Mouse (Mus musculus) layer of hippocampus, adult 2 months (tissue): ENCODE results near the gene Trit1. TPM values are rescaled to one million over a fixed set of nuclear protein-coding genes. Genes with fewer than 3 reads are reported as not detected.

Experiments
- DNase-seq, 2 experiments: peaks; one replicate each; pipeline ENCODE4 v3.0.0; 2022; ENCODE audit warnings: low spot score in 2 of 2
- H3K27ac ChIP-seq: fragments of 200-600 bp; 2 replicates; pipeline ENCODE4 v1.8.1; 2022
- H3K4me3 ChIP-seq: fragments of 200-600 bp; 2 replicates; pipeline ENCODE4 v1.8.1; 2022; ENCODE audit warnings: mild to moderate bottlenecking
- CTCF ChIP-seq: fragments of 200-600 bp; conservative IDR thresholded peaks from 2 replicates; pipeline ENCODE4 v1.8.1; 2022; ENCODE audit warnings: antibody characterized with exemption, mild to moderate bottlenecking, moderate library complexity
- long read RNA-seq, 2 experiments: library from polyadenylated mRNA; stranded (forward); transcript quantifications; one replicate each; pipeline ENCODE4 v2.0.0; 2021; ENCODE audit warnings: borderline mapping rate in 2 of 2
- total RNA-seq, 2 experiments: library from RNA; stranded (reverse); gene quantifications; 2 replicates each; pipeline ENCODE4 v1.2.3; 2021

Trit1 gene
- total RNA-seq, result 10 to 100 TPM; 27.5 to 29.4 TPM
- long read RNA-seq, experiment 1, transcript Trit1-201 (11 exons, 2,074 nt), result major isoform, 6 of 19 reads
- long read RNA-seq, experiment 1, partial matches to known transcripts, result 2 of 19 reads
- long read RNA-seq, experiment 1, other reads (novel, unspliced or antisense), result 9 of 19 reads
- long read RNA-seq, experiment 2, transcript Trit1-201 (11 exons, 2,074 nt), result major isoform, 5 of 12 reads
- long read RNA-seq, experiment 2, partial matches to known transcripts, result 0 of 12 reads
- long read RNA-seq, experiment 2, other reads (novel, unspliced or antisense), result 7 of 12 reads

DNA sequence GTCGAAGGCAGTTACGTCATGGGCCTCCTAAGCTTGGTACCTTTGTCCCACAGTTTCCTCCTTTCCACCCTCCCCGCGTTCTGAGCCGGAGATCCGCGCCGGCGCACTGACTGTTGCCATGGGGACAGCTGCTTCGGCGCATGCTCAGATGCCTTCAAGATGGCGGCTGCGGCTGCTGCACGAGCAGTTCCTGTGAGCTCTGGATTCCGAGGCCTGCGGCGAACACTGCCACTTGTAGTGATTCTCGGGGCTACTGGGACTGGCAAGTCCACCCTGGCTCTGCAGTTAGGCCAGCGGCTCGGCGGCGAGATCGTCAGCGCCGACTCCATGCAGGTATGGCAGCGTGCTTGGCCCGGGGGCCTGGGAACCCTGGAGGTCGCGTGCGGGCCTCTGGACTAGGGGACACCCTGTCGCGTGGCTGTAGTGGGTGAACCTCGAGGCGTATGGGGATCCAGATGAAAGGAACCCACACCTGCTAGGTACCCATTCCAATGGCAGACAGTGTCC lies at the start of gene Trit1:
TSS of gene Trit1 (plus strand) at position 147 of the 507 bp plus-strand sequence.
- Histone ChIP-seq H3K27ac (peak within 1 kb of the TSS; percentile 98), H3K4me3 (peak within 1 kb of the TSS; percentile 79)
- TF ChIP-seq CTCF, result no peak
- peak; percentile 95 to 96 for DNase-seq

DNA sequence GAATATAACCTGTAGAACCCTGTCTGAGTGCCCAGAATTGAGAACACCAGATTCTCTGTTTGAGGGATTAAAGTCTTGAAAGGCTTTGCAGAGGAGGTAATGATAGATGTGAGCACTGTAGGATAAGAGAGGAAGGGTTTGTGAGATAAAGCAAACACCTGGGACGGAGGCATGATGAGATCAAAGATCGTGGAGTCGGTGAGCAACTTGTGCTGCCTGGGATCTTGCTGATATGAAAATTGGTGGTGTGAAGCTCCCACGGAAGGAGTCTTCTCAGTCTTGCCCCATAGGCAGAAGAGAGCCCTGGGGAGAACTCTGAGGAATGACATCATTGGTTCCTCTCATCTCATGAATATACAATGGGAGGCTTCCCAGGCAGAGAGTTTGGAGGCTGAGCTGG lies 48.3 kb upstream of the Trit1 start:
- no peak for TF ChIP-seq CTCF
- H3K27ac ChIP-seq, result no peak overlapping the region
- no peak overlapping the region for H3K4me3 ChIP-seq
- no peak for DNase-seq

DNA sequence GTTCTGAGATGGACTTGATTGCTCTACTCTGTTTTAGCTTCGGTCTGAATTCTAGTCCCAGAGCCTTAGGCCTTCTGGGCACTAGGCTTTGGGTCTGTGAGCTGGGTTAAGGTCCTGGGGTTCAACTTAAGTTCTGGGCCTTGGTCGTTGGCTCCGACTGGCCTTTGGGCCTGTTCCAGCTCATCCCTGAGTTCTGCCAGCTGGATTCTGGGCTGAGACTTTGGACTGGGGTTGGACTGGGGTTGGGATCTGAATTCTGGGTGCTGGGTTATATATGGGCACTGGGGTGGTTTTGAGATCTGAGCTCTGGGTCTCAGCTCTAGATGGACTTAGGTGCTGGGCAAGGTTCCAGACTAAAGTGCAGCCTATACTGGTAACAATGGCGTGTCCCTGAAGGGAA lies 45.2 kb upstream of the Trit1 start:
- no peak overlapping the region for H3K4me3 ChIP-seq
- DNase-seq, result no peak
- TF ChIP-seq CTCF, result no peak
- no peak overlapping the region for H3K27ac ChIP-seq

DNA sequence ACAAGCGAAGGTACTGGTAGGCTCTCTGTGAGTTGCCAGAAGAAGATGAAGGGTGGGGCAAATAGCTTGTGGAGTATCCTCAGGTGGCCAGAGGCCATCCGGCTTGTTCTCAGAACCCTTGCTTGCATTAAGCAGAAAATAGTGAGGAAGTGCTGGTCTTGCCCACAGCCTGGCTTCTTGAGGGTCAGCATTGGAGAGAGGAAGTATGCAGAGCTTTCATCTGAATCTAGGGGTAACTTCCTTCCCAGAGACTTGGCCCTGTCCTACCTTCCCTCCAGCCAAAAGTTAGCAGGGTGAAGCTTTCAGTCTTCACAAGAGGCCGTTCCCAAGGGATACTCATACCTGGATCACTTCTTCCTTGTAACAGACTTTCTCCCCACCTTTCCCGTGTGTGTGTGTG lies 44.8 kb upstream of the Trit1 start:
- no peak for DNase-seq
- Histone ChIP-seq H3K27ac (no peak overlapping the region), H3K4me3 (no peak overlapping the region)
- no peak for TF ChIP-seq CTCF

DNA sequence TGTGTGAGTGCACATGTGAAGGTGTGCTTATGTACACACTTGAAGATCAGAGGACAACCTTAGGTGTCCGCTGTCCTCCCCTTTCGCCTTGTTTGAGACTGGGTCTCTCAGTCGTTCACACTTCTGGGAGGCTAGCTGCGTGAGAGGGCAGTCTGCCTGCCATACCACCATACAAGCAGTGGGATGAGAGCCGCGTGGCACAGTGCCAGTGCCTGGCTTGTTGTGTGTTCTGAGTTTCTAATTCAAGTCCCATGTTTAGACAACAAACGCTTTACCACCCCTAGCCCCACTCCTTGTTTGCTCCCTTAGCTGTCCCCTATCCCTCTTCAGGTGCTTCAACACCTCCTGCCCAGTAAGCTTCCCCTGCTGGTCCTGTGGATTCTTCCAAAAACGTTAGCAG lies 44.3 kb upstream of the Trit1 start:
- Histone ChIP-seq H3K27ac (no peak overlapping the region), H3K4me3 (no peak overlapping the region)
- no peak for TF ChIP-seq CTCF
- no peak for DNase-seq

DNA sequence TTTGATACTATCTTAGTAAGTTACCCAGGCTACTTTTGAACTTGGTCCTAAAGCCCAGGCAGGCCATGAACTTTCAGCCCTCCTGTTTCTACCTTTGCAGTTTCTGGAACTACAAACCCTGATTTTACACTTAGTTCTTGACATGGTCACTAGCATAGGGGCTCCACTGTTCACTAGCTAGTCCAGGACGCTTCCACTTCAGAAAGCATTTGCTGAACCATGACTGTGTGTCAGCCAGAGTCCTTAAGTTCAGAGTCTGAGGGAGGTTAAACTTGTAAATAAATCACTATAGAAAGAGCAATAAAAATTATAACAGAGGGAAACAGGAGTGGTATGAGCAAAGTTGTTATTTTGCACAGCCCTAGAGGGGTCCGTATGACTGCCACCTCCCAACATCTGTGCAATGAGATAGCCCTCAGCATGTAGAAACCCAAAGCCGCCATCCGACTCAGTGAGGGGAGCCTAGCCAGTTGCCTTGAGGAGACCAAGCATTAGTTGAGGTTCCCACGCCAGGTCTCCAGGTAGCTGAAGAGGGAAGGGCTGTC lies 41.3 kb upstream of the Trit1 start:
- H3K27ac ChIP-seq, result no peak overlapping the region
- TF ChIP-seq CTCF, result no peak
- H3K4me3 ChIP-seq, result no peak overlapping the region
- DNase-seq, result no peak

DNA sequence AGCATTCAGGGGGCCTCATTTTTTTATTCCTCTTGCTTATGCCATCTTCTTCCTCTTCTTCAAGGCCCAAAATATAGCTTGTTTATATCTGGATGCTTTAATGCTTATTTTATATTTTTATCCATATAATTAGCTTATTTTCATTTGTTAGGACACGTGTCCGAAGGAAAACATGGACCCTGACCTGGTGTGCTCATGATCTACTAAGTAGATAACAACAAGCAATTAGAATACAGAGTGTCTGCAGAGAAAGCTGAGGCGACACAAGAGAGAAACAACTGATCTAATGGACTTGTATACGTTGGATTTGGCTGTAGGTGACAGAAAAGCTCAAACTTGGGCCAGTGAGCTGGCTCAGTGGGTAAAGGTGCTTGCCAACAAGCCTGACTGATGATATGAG lies 39.5 kb upstream of the Trit1 start:
- no peak overlapping the region for H3K4me3 ChIP-seq
- TF ChIP-seq CTCF, result no peak
- no peak for DNase-seq
- H3K27ac ChIP-seq, result no peak overlapping the region

DNA sequence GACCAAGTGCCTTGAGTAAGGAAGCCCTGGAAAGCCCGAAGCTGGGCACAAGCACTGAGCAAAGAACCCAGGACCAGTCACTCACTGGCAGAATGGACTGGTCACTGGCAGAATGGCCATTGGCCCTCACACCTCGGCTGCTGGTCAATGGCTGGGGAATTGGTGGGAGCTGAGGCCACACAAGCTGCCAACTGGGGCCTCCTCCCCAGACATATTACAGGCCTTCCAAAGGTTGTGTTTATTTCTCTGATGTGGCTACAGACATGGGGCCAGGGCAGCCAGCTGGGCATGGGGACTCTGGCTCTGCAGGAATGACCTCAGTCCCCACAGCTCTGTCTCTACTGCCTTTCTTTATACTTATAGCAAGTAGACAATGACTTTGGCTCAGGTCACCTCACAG lies 37.5 kb upstream of the Trit1 start:
- DNase-seq, result no peak
- no peak for TF ChIP-seq CTCF
- H3K27ac ChIP-seq, result no peak overlapping the region
- no peak overlapping the region for H3K4me3 ChIP-seq

DNA sequence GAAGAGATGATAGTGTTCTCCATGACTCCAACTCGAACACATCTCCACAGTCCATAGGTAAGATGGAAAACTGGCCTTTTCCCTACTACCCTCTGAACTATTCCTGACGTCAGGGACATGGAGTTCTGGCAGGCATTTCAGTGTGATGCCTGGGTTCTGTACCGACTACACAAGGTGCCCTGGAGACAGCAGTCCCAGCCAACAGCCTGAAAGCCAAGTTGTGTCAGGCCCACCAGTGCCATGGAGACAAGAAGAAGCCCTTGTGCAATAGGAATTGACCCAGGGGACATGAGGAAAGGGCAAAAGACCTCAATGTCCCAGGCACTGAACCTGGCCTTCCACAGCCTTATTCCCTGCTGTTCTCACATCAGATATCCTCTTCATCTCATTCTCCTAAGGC lies 36.6 kb upstream of the Trit1 start:
- no peak for DNase-seq
- Histone ChIP-seq H3K4me3 (no peak overlapping the region), H3K27ac (no peak overlapping the region)
- TF ChIP-seq CTCF, result no peak

DNA sequence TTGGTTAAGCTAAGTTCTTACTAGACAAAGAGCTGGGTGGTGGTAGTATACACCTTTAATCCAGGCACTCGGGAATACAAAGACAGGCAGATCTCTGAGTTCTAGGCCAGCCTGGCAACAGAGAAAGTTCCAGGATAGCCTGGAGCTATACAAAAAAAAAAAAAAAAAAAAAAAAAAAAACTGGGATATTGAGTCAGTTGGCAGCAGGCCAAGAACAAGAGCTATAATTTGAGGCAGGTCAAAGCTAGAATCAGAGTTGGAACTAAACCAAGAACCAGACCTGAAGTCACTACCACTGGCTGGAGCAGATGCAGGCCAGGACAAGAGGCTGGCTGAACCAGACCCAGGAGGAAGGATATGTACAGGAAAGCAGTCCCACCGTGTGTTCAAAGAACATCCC lies 35.7 kb upstream of the Trit1 start:
- TF ChIP-seq CTCF, result no peak
- Histone ChIP-seq H3K4me3 (no peak overlapping the region), H3K27ac (no peak overlapping the region)
- no peak for DNase-seq

DNA sequence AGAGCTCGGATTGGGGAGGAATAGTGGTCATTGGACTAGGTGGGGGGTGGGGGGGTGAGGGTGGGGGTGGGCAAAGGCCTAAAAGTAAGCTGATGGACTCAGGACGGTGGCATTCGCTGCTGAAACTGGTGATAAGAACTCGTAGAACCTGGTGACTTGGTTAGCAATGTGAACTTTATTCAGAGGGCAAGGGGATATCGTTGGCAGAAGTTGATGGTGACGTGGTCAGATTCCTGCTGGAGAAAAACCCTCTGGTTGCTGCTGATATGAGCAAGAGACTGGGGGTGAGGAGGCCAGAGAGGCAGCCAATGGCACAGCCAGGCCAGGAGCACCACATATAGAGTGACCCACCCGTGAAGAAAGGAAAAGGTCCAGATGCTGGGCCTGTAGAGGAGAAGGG lies 35.2 kb upstream of the Trit1 start:
- Histone ChIP-seq H3K4me3 (no peak overlapping the region), H3K27ac (no peak overlapping the region)
- DNase-seq, result no peak
- TF ChIP-seq CTCF, result no peak

DNA sequence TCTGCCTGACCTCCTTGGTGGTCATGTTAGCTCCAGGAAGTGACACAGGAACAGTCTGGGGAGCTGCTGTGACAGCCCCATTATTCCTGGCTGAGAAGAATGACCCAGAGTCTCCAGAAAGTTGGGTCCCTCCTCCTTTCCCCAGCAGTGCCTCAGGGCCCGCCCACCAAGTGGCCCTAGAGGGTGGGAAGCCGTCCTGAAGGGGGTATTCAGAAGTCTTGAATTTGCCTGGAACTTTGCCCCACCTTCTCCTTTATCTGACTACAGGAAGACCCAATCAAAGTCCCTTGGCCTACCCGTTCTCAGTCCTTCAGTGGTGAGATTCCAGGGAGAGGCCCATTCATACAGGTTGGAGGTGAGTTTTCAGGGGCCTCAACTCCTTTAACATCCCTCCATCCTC lies 34.5 kb upstream of the Trit1 start:
- no peak overlapping the region for H3K27ac ChIP-seq
- TF ChIP-seq CTCF, result no peak

DNA sequence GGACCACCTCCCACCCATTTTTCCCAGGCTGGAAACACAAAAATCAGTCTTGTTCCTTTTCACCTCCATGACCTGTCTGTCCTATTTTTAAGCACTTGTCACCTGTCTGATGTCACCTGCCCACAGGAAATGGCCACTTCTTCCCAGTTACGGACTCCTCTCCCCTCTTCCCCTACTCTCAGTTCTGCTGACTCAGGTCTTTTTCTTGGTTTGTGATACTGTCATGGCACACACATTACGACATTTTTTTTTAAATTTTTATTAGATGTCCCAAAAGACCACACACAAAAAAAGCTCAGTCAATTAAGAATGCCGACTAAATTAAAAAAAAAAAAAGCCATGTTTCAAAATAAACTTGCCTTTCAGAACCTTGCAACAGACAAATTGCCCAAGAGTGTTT lies 33.9 kb upstream of the Trit1 start:
- no peak for TF ChIP-seq CTCF
- no peak for DNase-seq

More for the DNA sequence above, 34.5 kb upstream of the Trit1 start:
- DNase-seq, result no peak
- no peak overlapping the region for H3K4me3 ChIP-seq

DNA sequence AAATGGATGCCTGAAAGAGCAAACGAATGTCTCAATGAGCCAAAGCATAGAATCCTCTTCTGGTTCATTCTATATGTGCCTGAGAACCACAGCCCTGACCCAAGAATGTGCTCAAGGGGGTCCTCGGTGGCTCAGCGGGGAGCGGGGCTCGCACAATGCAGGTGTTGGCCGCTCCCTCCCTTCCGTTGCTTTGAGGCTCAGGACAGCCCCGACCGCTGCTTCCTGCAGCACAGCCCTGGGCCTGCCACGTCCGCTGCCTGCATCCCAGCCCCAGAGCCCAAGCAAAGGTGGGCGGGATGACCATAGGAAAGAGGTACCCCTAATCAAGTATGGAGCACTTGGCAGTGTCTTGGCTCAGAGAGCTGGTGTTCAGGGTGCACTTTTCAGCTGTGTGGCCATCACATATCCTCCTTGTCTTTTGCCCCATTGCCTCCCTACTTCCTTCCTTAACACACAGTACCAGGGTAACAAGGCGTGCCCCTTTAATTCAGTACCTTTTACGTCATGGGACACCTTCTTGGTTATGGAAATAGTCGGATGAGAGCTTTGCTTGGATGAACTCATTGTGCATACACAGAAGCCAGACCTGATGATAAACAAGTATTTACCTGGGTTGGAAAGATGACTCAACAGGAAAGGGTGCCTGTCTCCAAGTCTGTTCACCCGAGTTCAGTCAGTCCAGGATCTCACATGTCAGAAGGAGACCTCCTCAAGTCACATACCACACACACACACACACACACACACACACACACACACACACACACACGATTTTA lies 32.7 kb upstream of the Trit1 start:
- Histone ChIP-seq H3K27ac (peak overlapping the region; percentile 73), H3K4me3 (peak overlapping the region; percentile 43)
- TF ChIP-seq CTCF, result no peak
- no peak for DNase-seq

More for the DNA sequence above, 33.9 kb upstream of the Trit1 start:
- H3K4me3 ChIP-seq, result no peak overlapping the region
- peak overlapping the region; percentile 73 for H3K27ac ChIP-seq
